Mouse (Mus musculus) ES-Bruce4 (cell line): ENCODE results near the gene Slc35b1.

Source experiments
- CTCF ChIP-seq: IDR thresholded peaks from one replicate; pipeline ENCODE4 v1.8.1; 2011; ENCODE audit warnings: low read depth, low read length
- POLR2A ChIP-seq: IDR thresholded peaks from one replicate; pipeline ENCODE4 v1.8.1; 2011; ENCODE audit warnings: low read length; ENCODE audit not compliant: insufficient read depth

DNA sequence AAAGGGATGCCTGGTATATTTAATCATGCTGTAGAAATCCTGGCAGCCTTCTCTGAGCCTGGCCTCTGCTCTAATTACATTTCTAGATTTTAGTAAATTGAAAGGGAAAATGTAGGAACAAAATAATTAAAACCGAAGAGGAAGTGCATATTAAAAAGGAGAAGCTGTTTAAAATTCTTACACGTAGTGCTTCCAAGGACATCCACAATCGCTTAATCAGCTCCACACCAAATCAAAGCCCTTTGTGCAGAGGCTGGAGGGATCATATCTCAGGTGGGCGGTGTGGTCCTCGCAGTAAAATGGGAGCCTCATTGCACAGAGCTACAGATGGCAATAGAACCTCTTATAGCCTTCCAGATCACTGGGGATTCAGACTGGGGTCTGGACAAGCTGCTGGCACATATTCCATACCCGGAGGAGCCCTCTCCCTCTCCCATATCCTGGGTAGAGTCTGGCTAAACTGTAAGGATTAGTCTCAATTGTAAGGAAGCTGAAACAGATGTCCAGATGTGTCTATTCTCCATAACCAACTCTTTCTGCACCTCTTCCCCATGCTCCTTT, 27.0 kb downstream of the Slc35b1 start:
- TF ChIP-seq CTCF (no peak), POLR2A (no peak)
